Mouse (Mus musculus): ENCODE measurements at regions not wholly inside any gene's neighbourhood (a gene's known extent, or its start where the extent isn't known, plus 50 kb on each side); places are given as distances from the start of the nearest gene placed in this dataset.

DNA sequence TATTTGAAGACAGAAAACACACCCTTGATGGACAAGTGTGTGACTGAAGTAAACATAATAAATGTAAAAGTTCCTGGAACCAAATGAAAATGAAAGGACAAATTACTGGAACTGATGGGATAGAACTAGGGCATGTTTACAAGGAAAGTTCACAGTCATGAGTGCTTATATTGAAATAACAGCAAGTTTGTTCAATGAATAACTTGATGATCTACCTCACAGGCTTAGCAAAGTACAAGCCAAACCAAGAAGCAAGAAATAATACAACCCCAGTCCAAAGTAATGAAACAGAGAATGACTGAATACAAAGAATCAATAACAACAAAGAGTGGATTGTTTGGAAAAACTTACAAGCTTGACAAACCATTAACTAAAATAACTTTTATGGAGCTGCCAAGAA lies 56.2 kb downstream of the Gm379 start:
- Histone ChIP-seq H3K4me1 (ENCODE audit: control insufficient read depth in 1 of 2, insufficient read depth in 2 of 2, low read length in 2 of 2) (no peaks in the 10 kb centered on the region), H3K9ac (ENCODE audit: control insufficient read depth, low read depth, low read length, poor library complexity, severe bottlenecking) (no peak overlapping the region), H3K27ac (ENCODE audit: control insufficient read depth, low read depth, low read length) (no peak overlapping the region), H3K79me2 (ENCODE audit: control insufficient read depth, insufficient read depth, low read length, poor library complexity) (no peaks in the 10 kb centered on the region), H3K4me3 (ENCODE audit: control insufficient read depth in 1 of 2, insufficient read depth in 1 of 2, low read depth in 2 of 2, low read length in 2 of 2) (no peak overlapping the region), H3K9me3 (replicated peaks; ENCODE audit: insufficient read depth, low read length) (no peaks in the 10 kb centered on the region), H3K36me3 (ENCODE audit: control insufficient read depth in 1 of 2, insufficient read depth in 2 of 2, low read length in 2 of 2) (no peaks in the 10 kb centered on the region), H3K27me3 (ENCODE audit: control insufficient read depth in 1 of 2, insufficient read depth in 2 of 2, low read length in 2 of 2) (no peaks in the 10 kb centered on the region)
- DNase-seq (ENCODE audit: low read depth, low spot score): no peak
- TF ChIP-seq SMC3 (IDR thresholded peaks at IDR 0.05; ENCODE audit: low read depth, low read length) (no peak), ZMIZ1 (IDR thresholded peaks at IDR 0.05; ENCODE audit: low read depth, low read length) (no peak), JUND (IDR thresholded peaks at IDR 0.05; ENCODE audit: low read depth, low read length) (no peak), ZC3H11A (IDR thresholded peaks at IDR 0.05; ENCODE audit: low read depth, low read length) (no peak), USF2 (IDR thresholded peaks at IDR 0.05; ENCODE audit: borderline replicate concordance in 1 of 2, insufficient read depth in 1 of 2, low read depth in 1 of 2, low read length in 2 of 2) (no peak)

DNA sequence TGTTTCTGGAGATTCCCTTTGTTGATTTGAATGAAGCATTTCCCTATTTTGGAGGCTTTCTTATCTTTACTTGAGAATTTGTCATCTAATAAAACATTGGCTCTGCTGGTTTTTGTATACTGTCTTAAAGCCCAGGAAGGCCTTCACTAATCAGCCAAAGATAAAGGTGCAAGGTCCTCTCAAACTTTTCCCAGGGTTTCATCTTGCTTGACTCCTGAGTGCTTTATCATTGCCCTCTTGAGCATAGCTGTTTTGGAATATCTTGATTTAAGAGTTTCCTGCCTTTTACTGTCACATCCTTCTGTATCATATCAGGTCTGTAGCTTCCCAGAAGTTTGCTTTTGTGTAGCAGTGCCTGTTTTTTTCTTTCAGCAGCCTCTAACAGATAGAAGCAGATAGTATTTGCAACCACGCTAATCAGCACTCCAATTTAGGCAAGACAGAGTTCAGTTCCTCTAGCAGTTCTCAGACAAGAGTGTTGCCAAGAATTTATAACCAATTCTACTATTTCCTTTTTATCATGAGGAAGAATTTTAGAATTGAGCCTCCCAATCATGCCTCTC lies 64.7 kb downstream of the Gm379 start:
- H3K79me2 ChIP-seq (ENCODE audit: control insufficient read depth, insufficient read depth, low read length, poor library complexity): no peaks in the 10 kb centered on the region
- peaks cover 0 to 4% of the 10 kb centered on the region in 2 experiments; a peak in 2 of 4 replicates for H3K4me1 ChIP-seq (ENCODE audit: control insufficient read depth in 1 of 2, insufficient read depth in 2 of 2, low read length in 2 of 2)
- TF ChIP-seq GATA1 (IDR thresholded peaks at IDR 0.05; ENCODE audit: low read depth, low read length) (peak; percentile 70), ZMIZ1 (IDR thresholded peaks at IDR 0.05; ENCODE audit: low read depth, low read length) (no peak), TBP (IDR thresholded peaks at IDR 0.05; ENCODE audit: low read depth, low read length) (0 out of 2 replicates have a peak, but pooled peaks have one; percentile 23), SIN3A (IDR thresholded peaks at IDR 0.05; ENCODE audit: low read length) (peak; percentile 34; the same call in 1 of the 2 replicates), RAD21 (IDR thresholded peaks at IDR 0.05; ENCODE audit: low read depth, low read length) (no peak), NELFE (IDR thresholded peaks at IDR 0.05; ENCODE audit: low read depth, low read length) (no peak), MYB (IDR thresholded peaks at IDR 0.05; ENCODE audit: low read depth, low read length) (no peak), CHD2 (IDR thresholded peaks at IDR 0.05; ENCODE audit: low read length) (no peak), ZC3H11A (IDR thresholded peaks at IDR 0.05; ENCODE audit: low read depth, low read length) (0 out of 2 replicates have a peak, but pooled peaks have one; percentile 19), RCOR1 (IDR thresholded peaks at IDR 0.05; ENCODE audit: low read depth, low read length) (no peak; the same call in none of the 2 replicates), MAFK (IDR thresholded peaks at IDR 0.05; ENCODE audit: borderline replicate concordance, low read depth, low read length) (peak; percentile 49; the same call in 1 of the 2 replicates), TAL1 (IDR thresholded peaks at IDR 0.05; ENCODE audit: low read length) (no peak), CTCF (IDR thresholded peaks at IDR 0.05 in 2 of 3, conservative IDR thresholded peaks at IDR 0.05 in 1 of 3; ENCODE audit: control insufficient read depth in 1 of 3, insufficient read depth in 1 of 3, low read depth in 2 of 3, low read length in 3 of 3, poor library complexity in 1 of 3, severe bottlenecking in 1 of 3) (no peak), POLR2A (IDR thresholded peaks at IDR 0.05; ENCODE audit: control insufficient read depth in 1 of 2, insufficient read depth in 1 of 2, low read depth in 1 of 2, low read length in 2 of 2, poor library complexity in 1 of 2) (no peak), NRF1 (IDR thresholded peaks at IDR 0.05; ENCODE audit: insufficient read depth, low read depth, low read length, poor library complexity, severe bottlenecking) (no peak), UBTF (IDR thresholded peaks at IDR 0.05; ENCODE audit: borderline replicate concordance, insufficient read depth, low read depth, low read length) (no peak), MAX (IDR thresholded peaks at IDR 0.05; ENCODE audit: low read length) (0 out of 2 replicates have a peak, but pooled peaks have one; percentile 23), POLR2AphosphoS5 (IDR thresholded peaks at IDR 0.05; ENCODE audit: borderline replicate concordance, low read depth, low read length) (no peak), ETS1 (IDR thresholded peaks at IDR 0.05; ENCODE audit: low read depth, low read length) (peak; percentile 34), GABPA (IDR thresholded peaks at IDR 0.05; ENCODE audit: low read depth, low read length) (no peak), HCFC1 (IDR thresholded peaks at IDR 0.05; ENCODE audit: low read depth, low read length) (peak; percentile 47; the same call in 1 of the 2 replicates), POLR2AphosphoS2 (IDR thresholded peaks at IDR 0.05; ENCODE audit: low read length) (no peak), USF2 (IDR thresholded peaks at IDR 0.05; ENCODE audit: borderline replicate concordance in 1 of 2, insufficient read depth in 1 of 2, low read depth in 1 of 2, low read length in 2 of 2) (no peak), CHD1 (IDR thresholded peaks at IDR 0.05; ENCODE audit: low read depth, low read length) (no peak), TCF12 (IDR thresholded peaks at IDR 0.05; ENCODE audit: low read depth, low read length) (peak; percentile 54; the same call in 1 of the 2 replicates), ZKSCAN1 (IDR thresholded peaks at IDR 0.05; ENCODE audit: low read depth, low read length) (0 out of 2 replicates have a peak, but pooled peaks have one; percentile 50), ZNF384 (IDR thresholded peaks at IDR 0.05; ENCODE audit: low read depth, low read length) (peak; percentile 84), MYC (IDR thresholded peaks at IDR 0.05; ENCODE audit: low read depth, low read length) (no peak)

More for the DNA sequence above, 64.7 kb downstream of the Gm379 start:
- Histone ChIP-seq H3K36me3 (ENCODE audit: control insufficient read depth in 1 of 2, insufficient read depth in 2 of 2, low read length in 2 of 2) (peaks cover 0 to 12% of the 10 kb centered on the region in 2 experiments; a peak in 2 of 4 replicates), H3K4me3 (ENCODE audit: control insufficient read depth in 1 of 2, insufficient read depth in 1 of 2, low read depth in 2 of 2, low read length in 2 of 2) (0 out of 4 replicates have a peak overlapping the region, but pooled peaks of 1 of the 2 experiments have one; percentile 3), H3K27ac (ENCODE audit: control insufficient read depth, low read depth, low read length) (no peak overlapping the region), H3K9me3 (replicated peaks; ENCODE audit: insufficient read depth, low read length) (no peaks in the 10 kb centered on the region), H3K9ac (ENCODE audit: control insufficient read depth, low read depth, low read length, poor library complexity, severe bottlenecking) (no peak overlapping the region), H3K27me3 (ENCODE audit: control insufficient read depth in 1 of 2, insufficient read depth in 2 of 2, low read length in 2 of 2) (no peaks in the 10 kb centered on the region)
- peak; percentile 68 for DNase-seq (ENCODE audit: low read depth, low spot score)
